Mouse (Mus musculus): ENCODE measurements around the gene Rsph9. TPM values are rescaled to one million over a fixed set of nuclear protein-coding genes. Genes with fewer than 3 reads are reported as not detected.

Gene Rsph9
- polyA plus RNA-seq, 1 experiment = 10.5 TPM

- DNase-seq = peak; percentile 84 to 85
- Histone ChIP-seq H3K27ac (ENCODE audit: insufficient read depth, low read length) (peak overlapping the region; percentile 62), H3K4me1 (ENCODE audit: control insufficient read depth, insufficient read depth, low read length) (peaks cover 10% of the 10 kb centered on the region), H3K4me3 (replicated peaks; ENCODE audit: insufficient read depth, low read depth, low read length) (peak overlapping the region; percentile 73), H3K27me3 (ENCODE audit: control insufficient read depth, insufficient read depth, low read length) (no peaks in the 10 kb centered on the region)
- under 1% methylated on average over 16 of the region's 16 CpGs for WGBS
- TF ChIP-seq CTCF (IDR thresholded peaks at IDR 0.05; ENCODE audit: borderline replicate concordance, insufficient read depth, low read depth, low read length) (no peak), POLR2A (IDR thresholded peaks at IDR 0.05; ENCODE audit: borderline replicate concordance, insufficient read depth, low read length) (peak; percentile 29; the same call in 1 of the 2 replicates)
These were observed 16.2 kb upstream of the Rsph9 start for GRCm38 (mm10) chr17:46160090-46160662.

DNA sequence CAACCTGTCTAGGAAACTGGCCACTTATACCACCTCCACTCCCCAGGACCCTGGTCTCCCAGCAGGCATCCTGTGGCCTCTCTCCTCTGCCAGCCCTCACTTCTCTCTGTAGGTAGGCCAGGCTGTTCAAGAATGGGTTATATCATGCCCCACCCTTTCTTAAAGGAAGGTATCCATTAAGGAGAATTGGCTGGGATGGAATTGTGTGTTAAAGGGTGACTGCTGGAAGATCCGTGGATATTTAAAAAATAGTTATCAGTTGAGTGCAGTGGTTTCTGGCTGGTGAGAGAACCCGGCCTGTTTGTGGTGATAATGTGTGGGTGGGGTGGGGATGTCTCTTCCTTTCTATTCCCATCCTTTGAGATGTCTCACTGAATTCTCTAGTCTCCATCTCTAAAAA is 15.2 kb upstream of the Rsph9 start:
- no peaks in the 10 kb centered on the region for H3K27me3 ChIP-seq (ENCODE audit: control insufficient read depth, insufficient read depth, low read length)
- TF ChIP-seq POLR2A (IDR thresholded peaks at IDR 0.05; ENCODE audit: borderline replicate concordance, insufficient read depth, low read length) = no peak
- no peak for TF ChIP-seq CTCF (IDR thresholded peaks at IDR 0.05; ENCODE audit: borderline replicate concordance, insufficient read depth, low read depth, low read length)
- WGBS = 76% methylated on average over 2 of the region's 2 CpGs
- DNase-seq = no peak
- no peak overlapping the region for H3K4me3 ChIP-seq (replicated peaks; ENCODE audit: insufficient read depth, low read depth, low read length)
- peaks cover 10% of the 10 kb centered on the region for H3K4me1 ChIP-seq (ENCODE audit: control insufficient read depth, insufficient read depth, low read length)
- no peak overlapping the region for H3K27ac ChIP-seq (ENCODE audit: insufficient read depth, low read length)

DNA sequence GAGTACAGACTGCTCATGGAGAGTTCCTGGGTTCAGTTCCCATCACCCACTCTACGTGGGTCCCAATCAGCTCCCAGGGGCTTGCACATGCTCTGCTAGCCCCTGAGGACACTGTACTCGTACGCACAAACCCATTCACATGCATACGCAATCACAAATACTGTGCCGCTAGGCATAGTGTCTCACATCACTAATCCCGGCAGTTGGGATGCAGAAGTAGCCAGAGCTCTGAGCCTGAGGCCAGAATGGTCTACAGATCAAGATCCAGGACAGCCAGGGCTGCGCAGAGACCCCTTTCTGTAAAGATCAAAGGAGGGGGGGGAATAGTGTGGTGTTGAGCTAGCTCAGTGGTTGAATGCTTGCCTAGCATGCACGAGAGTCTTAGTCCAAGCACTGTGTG is 13.1 kb upstream of the Rsph9 start:
- Histone ChIP-seq H3K4me1 (ENCODE audit: control insufficient read depth, insufficient read depth, low read length) (peaks cover 4% of the 10 kb centered on the region; the same call in 1 of the 2 replicates), H3K27me3 (ENCODE audit: control insufficient read depth, insufficient read depth, low read length) (no peaks in the 10 kb centered on the region), H3K27ac (ENCODE audit: insufficient read depth, low read length) (no peak overlapping the region), H3K4me3 (replicated peaks; ENCODE audit: insufficient read depth, low read depth, low read length) (no peak overlapping the region)
- WGBS = 85% methylated on average over 8 of the region's 8 CpGs
- TF ChIP-seq POLR2A (IDR thresholded peaks at IDR 0.05; ENCODE audit: borderline replicate concordance, insufficient read depth, low read length) (no peak), CTCF (IDR thresholded peaks at IDR 0.05; ENCODE audit: borderline replicate concordance, insufficient read depth, low read depth, low read length) (no peak)
- no peak for DNase-seq

DNA sequence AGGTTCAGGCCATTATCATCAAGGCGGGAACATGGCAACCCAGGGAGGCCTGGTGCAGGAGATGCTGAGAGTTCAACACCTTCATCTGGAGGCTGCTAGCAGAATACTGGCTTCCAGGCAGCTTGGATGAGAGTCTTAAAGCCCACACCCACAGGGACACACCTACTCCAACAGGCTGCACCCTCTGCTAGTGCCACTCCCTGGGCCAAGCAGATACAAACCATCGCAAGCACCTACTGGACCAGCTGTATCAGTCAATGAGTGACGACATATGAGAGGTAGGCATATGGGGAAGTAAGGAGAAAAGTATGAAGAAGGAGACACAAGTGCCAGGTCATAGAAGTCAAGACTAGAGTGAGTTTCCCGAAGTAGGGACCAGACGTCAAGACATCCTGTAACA is 12.7 kb upstream of the Rsph9 start:
- no peak for TF ChIP-seq POLR2A (IDR thresholded peaks at IDR 0.05; ENCODE audit: borderline replicate concordance, insufficient read depth, low read length)
- TF ChIP-seq CTCF (IDR thresholded peaks at IDR 0.05; ENCODE audit: borderline replicate concordance, insufficient read depth, low read depth, low read length) = no peak
- no peak overlapping the region for H3K4me3 ChIP-seq (replicated peaks; ENCODE audit: insufficient read depth, low read depth, low read length)
- no peaks in the 10 kb centered on the region for H3K27me3 ChIP-seq (ENCODE audit: control insufficient read depth, insufficient read depth, low read length)
- 86% methylated on average over 5 of the region's 5 CpGs for WGBS
- no peak for DNase-seq
- peaks cover 2% of the 10 kb centered on the region; the same call in 1 of the 2 replicates for H3K4me1 ChIP-seq (ENCODE audit: control insufficient read depth, insufficient read depth, low read length)
- no peak overlapping the region for H3K27ac ChIP-seq (ENCODE audit: insufficient read depth, low read length)

- no peak for TF ChIP-seq CTCF (IDR thresholded peaks at IDR 0.05; ENCODE audit: borderline replicate concordance, insufficient read depth, low read depth, low read length)
- no peak for TF ChIP-seq POLR2A (IDR thresholded peaks at IDR 0.05; ENCODE audit: borderline replicate concordance, insufficient read depth, low read length)
- no peaks in the 10 kb centered on the region for H3K4me1 ChIP-seq (ENCODE audit: control insufficient read depth, insufficient read depth, low read length)
- no peak overlapping the region for H3K4me3 ChIP-seq (replicated peaks; ENCODE audit: insufficient read depth, low read depth, low read length)
- 94% methylated on average over 3 of the region's 3 CpGs for WGBS
- no peaks in the 10 kb centered on the region for H3K27me3 ChIP-seq (ENCODE audit: control insufficient read depth, insufficient read depth, low read length)
- DNase-seq = no peak
- no peak overlapping the region for H3K27ac ChIP-seq (ENCODE audit: insufficient read depth, low read length)
These were observed 10.3 kb upstream of the Rsph9 start for GRCm38 (mm10) chr17:46154336-46154735.

- Histone ChIP-seq H3K27ac (ENCODE audit: insufficient read depth, low read length) (peak within 1 kb of the TSS; percentile 89), H3K4me1 (ENCODE audit: control insufficient read depth, insufficient read depth, low read length) (no peaks in the 10 kb centered on the region), H3K27me3 (ENCODE audit: control insufficient read depth, insufficient read depth, low read length) (no peaks in the 10 kb centered on the region), H3K4me3 (replicated peaks; ENCODE audit: insufficient read depth, low read depth, low read length) (peak within 1 kb of the TSS; percentile 100)
- TF ChIP-seq CTCF (IDR thresholded peaks at IDR 0.05; ENCODE audit: borderline replicate concordance, insufficient read depth, low read depth, low read length) (no peak), POLR2A (IDR thresholded peaks at IDR 0.05; ENCODE audit: borderline replicate concordance, insufficient read depth, low read length) (peak; percentile 95)
- WGBS = 2% methylated on average over 33 of the region's 33 CpGs
- DNase-seq = peak; percentile 83 to 90
These were observed 9.1 kb upstream of the Rsph9 start, which contains the start of gene Mad2l1bp for GRCm38 (mm10) chr17:46152847-46153782. Gene Mad2l1bp (minus strand): TSS chr17:46153553.

DNA sequence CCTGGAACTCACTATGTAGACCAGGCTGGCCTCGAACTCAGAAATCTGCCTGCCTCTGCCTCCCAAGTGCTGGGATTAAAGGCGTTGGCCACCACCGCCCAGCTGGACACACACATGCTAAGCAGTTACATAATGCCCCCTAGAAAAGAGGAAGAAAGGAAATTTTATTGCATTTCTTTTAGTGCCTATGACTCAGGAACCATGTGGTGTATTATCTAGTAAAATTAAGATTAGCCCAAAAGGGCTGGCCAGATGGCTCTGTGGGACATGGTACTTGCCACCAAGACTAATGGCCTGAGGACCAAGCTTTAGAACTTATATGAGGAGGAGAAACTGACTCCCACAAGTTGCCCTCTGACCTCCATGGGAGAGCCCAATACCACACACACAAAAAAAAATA is 4.1 kb downstream of the Rsph9 start:
- TF ChIP-seq POLR2A (IDR thresholded peaks at IDR 0.05; ENCODE audit: borderline replicate concordance, insufficient read depth, low read length) = no peak
- no peak for TF ChIP-seq CTCF (IDR thresholded peaks at IDR 0.05; ENCODE audit: borderline replicate concordance, insufficient read depth, low read depth, low read length)
- WGBS = 92% methylated on average over 3 of the region's 3 CpGs
- Histone ChIP-seq H3K27ac (ENCODE audit: insufficient read depth, low read length) (no peak overlapping the region), H3K27me3 (ENCODE audit: control insufficient read depth, insufficient read depth, low read length) (no peaks in the 10 kb centered on the region), H3K4me1 (ENCODE audit: control insufficient read depth, insufficient read depth, low read length) (no peaks in the 10 kb centered on the region; the same call in 1 of the 2 replicates), H3K4me3 (replicated peaks; ENCODE audit: insufficient read depth, low read depth, low read length) (no peak overlapping the region)
- no peak for DNase-seq

Data from cerebellum, adult 2 months (tissue).